In the genomic region with DNA sequence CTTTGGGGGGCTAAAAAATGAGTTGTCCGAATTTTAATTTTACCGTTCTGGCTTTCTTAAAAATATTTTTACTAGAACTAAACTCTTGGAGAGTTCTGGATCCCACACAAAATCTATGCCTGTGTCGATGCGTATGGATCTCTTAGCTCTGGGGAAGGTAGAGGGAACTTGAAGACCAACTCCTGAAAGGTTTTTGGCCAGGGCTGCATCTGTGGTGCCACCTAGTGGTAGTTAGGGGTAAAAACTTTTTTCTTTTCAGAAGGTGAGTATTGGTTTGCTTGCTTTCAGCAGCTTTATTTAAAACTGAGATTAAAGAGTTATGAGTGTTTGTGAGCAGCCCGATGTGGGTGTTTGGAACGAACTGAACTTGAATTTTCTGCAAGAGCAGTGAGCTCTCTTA, we compare ENCODE assay signal across 10 mouse cellular contexts. TPM values are rescaled to one million over a fixed set of nuclear protein-coding genes. Genes with fewer than 3 reads are reported as not detected.
DNase-seq lines count a peak whose midpoint lies in the region; ATAC-seq and TF ChIP-seq lines count a peak whose summit lies in the region.
"Had no signal": no experiment of that assay in that cellular context is flagged by ENCODE, and none has a peak within 500 bp of the region (broad histone marks: within the 10 kb centered on the region; RNA-seq: fewer than 3 reads in every experiment).

No protein-coding gene starts in this region.

- intact Hi-C loops in left cerebral cortex, postnatal 14 days (cut with DNase I), result no loop called here

- H3K36me3 ChIP-seq in embryonic facial prominence, embryonic 11.5 days (replicated peaks; ENCODE audit: control insufficient read depth, insufficient read depth, low read depth, low read length), result no peaks in the 10 kb centered on the region
- H3K36me3 ChIP-seq: G1E; neural tube, embryonic 12.5 days had no signal

- H3K4me3 ChIP-seq in cerebellum, adult 2 months (replicated peaks; ENCODE audit: insufficient read depth, low read depth, low read length), result no peak overlapping the region
- no peak overlapping the region for H3K4me3 ChIP-seq in embryonic facial prominence, embryonic 11.5 days (ENCODE audit: low read depth, low read length)
- H3K4me3 ChIP-seq: neural tube, embryonic 12.5 days had no signal

- no peaks in the 10 kb centered on the region for H3K27me3 ChIP-seq in cerebellum, adult 2 months (ENCODE audit: control insufficient read depth, insufficient read depth, low read length)
- H3K27me3 ChIP-seq in embryonic facial prominence, embryonic 11.5 days (ENCODE audit: control insufficient read depth, insufficient read depth, low read length), result no peaks in the 10 kb centered on the region
- H3K27me3 ChIP-seq: neural tube, embryonic 12.5 days had no signal

- TF ChIP-seq CTCF in cerebellum, adult 2 months (IDR thresholded peaks at IDR 0.05; ENCODE audit: borderline replicate concordance, insufficient read depth, low read depth, low read length), result peak; percentile 58; the same call in 1 of the 2 replicates

- H3K9me3 ChIP-seq in embryonic facial prominence, embryonic 11.5 days (replicated peaks; ENCODE audit: control insufficient read depth, low read length), result no peaks in the 10 kb centered on the region
- H3K9me3 ChIP-seq: neural tube, embryonic 12.5 days had no signal

- WGBS in cerebellum, adult 2 months, result 22% methylated on average over 6 of the region's 6 CpGs
- 20% methylated on average over 6 of the region's 6 CpGs for WGBS in embryonic facial prominence, embryonic 11.5 days

- peak in 1 of 2 experiments; percentile 16 for DNase-seq in cerebellum, adult 2 months
- DNase-seq in cerebellum, adult 9-11 months, result no peak
- peak; percentile 45 to 59 for DNase-seq in left cerebral cortex, postnatal 14 days (ENCODE audit: low spot score in 2 of 2)
- no peak for DNase-seq in left cerebral cortex, adult 11 months (ENCODE audit: low spot score)
- peak; percentile 3 for DNase-seq in T-cell, adult 2 months (ENCODE audit: low spot score)
- DNase-seq in embryonic facial prominence, embryonic 11.5 days (ENCODE audit: low spot score), result peak; percentile 75

- no peak for TF ChIP-seq POLR2A in cerebellum, adult 2 months (IDR thresholded peaks at IDR 0.05; ENCODE audit: borderline replicate concordance, insufficient read depth, low read length)

- H3K4me2 ChIP-seq in embryonic facial prominence, embryonic 11.5 days (ENCODE audit: low read depth, low read length), result no peak overlapping the region
- H3K4me2 ChIP-seq: neural tube, embryonic 12.5 days had no signal

- no peak for ATAC-seq in embryonic facial prominence, embryonic 11.5 days (replicated peaks; ENCODE audit: insufficient number of reproducible peaks, low FRiP score, low TSS enrichment, low read depth)
- ATAC-seq in megakaryocyte-erythroid progenitor cell, adult 5-6 weeks (replicated peaks; ENCODE audit: low FRiP score, low TSS enrichment, poor library complexity, severe bottlenecking), result peak; percentile 63; the same call in 1 of the 2 replicates
- no peak for ATAC-seq in erythroid progenitor cell, adult 5-6 weeks (replicated peaks; ENCODE audit: low FRiP score, poor library complexity, severe bottlenecking)

- no peaks in the 10 kb centered on the region; the same call in 1 of the 2 replicates for H3K4me1 ChIP-seq in cerebellum, adult 2 months (ENCODE audit: control insufficient read depth, insufficient read depth, low read length)
- no peaks in the 10 kb centered on the region for H3K4me1 ChIP-seq in embryonic facial prominence, embryonic 11.5 days (ENCODE audit: control insufficient read depth, insufficient read depth, low read length)
- H3K4me1 ChIP-seq: neural tube, embryonic 12.5 days had no signal

- no peak overlapping the region for H3K9ac ChIP-seq in embryonic facial prominence, embryonic 11.5 days (replicated peaks; ENCODE audit: low read length)
- H3K9ac ChIP-seq: neural tube, embryonic 12.5 days had no signal

- H3K27ac ChIP-seq in cerebellum, adult 2 months (ENCODE audit: insufficient read depth, low read length), result no peak overlapping the region
- no peak overlapping the region for H3K27ac ChIP-seq in embryonic facial prominence, embryonic 11.5 days (replicated peaks; ENCODE audit: low read depth, low read length)
- H3K27ac ChIP-seq: neural tube, embryonic 12.5 days had no signal

RNA-seq across cellular contexts. Expression of gene Rerg, which starts 21.8 kb away (rescaled TPM):
- 7.0 and 9.2 TPM in 2 replicates for polyA plus RNA-seq in cerebellum, adult 2 months (2012; rRNA removed)
- total RNA-seq in left cerebral cortex, postnatal 14 days (2021), result 1 to 10 TPM; 8.1 to 9.3 TPM
- 7.6 and 8.3 TPM in 2 replicates for polyA plus RNA-seq in embryonic facial prominence, embryonic 11.5 days (2014; fragmentation: Nextera tagmentation; extraction: Ambion mirVana)
- not detected in 2 replicates for total RNA-seq in megakaryocyte-erythroid progenitor cell, adult 5-6 weeks (2014; fragmentation: Nextera tagmentation)
- total RNA-seq in megakaryocyte-erythroid progenitor cell, adult 5-6 weeks (2017), result not detected in 2 replicates
- total RNA-seq in erythroid progenitor cell, adult 5-6 weeks (2015; ENCODE audit: low replicate concordance), result not detected in 2 replicates
- total RNA-seq in erythroid progenitor cell, adult 5-6 weeks (2017; ENCODE audit: low replicate concordance), result not detected in 2 replicates
- polyA plus RNA-seq: G1E had no signal

Comparison
In these comparisons a context has a peak if more than half of its experiments do, and no peak if none do; other contexts are left out.
1. DNase-seq: peak in left cerebral cortex, postnatal 14 days (2 of 2), T-cell, adult 2 months (single experiment) and embryonic facial prominence, embryonic 11.5 days (single experiment); none in cerebellum, adult 9-11 months (single experiment) and left cerebral cortex, adult 11 months (single experiment).
2. RNA of gene Rerg, which starts 21.8 kb away (total RNA-seq): 8.1 to 9.3 TPM in left cerebral cortex, postnatal 14 days; not detected in megakaryocyte-erythroid progenitor cell, adult 5-6 weeks and not detected in erythroid progenitor cell, adult 5-6 weeks; every median in the first group is over 4 times any median in the second.